Mouse (Mus musculus): ENCODE measurements around the gene Ikbip.

Ikbip gene

GRCm38 (mm10) chr10:91116958-91117357, 34.2 kb downstream of the Ikbip start:
- no peak for DNase-seq (ENCODE audit: low read depth, low spot score)

GRCm38 (mm10) chr10:91122646-91123045, 39.9 kb downstream of the Ikbip start:
- no peak for DNase-seq (ENCODE audit: low read depth, low spot score)

GRCm38 (mm10) chr10:91123281-91123827, 40.6 kb downstream of the Ikbip start:
- no peak for DNase-seq (ENCODE audit: low read depth, low spot score)

GRCm38 (mm10) chr10:91123828-91124822, 41.4 kb downstream of the Ikbip start, which contains the start of gene Slc25a3:
Slc25a3 (minus strand) TSS chr10:91124059.
- peak; percentile 98 for DNase-seq (ENCODE audit: low read depth, low spot score)

- no peak for DNase-seq (ENCODE audit: low read depth, low spot score)
Measured at GRCm38 (mm10) chr10:91126618-91127355, 44.0 kb downstream of the Ikbip start.

- DNase-seq (ENCODE audit: low read depth, low spot score) = no peak
Measured at GRCm38 (mm10) chr10:91127395-91127794, 44.7 kb downstream of the Ikbip start.

- no peak for DNase-seq (ENCODE audit: low read depth, low spot score)
Measured at GRCm38 (mm10) chr10:91128551-91129160, 45.9 kb downstream of the Ikbip start.

GRCm38 (mm10) chr10:91130792-91131191, 48.1 kb downstream of the Ikbip start:
- DNase-seq (ENCODE audit: low read depth, low spot score) = no peak

- DNase-seq (ENCODE audit: low read depth, low spot score) = no peak
Measured at GRCm38 (mm10) chr10:91131565-91131964, 48.8 kb downstream of the Ikbip start.

GRCm38 (mm10) chr10:91135302-91135972, 52.7 kb downstream of the Ikbip start:
- no peak for DNase-seq (ENCODE audit: low read depth, low spot score)

GRCm38 (mm10) chr10:91137400-91137799, 54.7 kb downstream of the Ikbip start:
- DNase-seq (ENCODE audit: low read depth, low spot score) = no peak

GRCm38 (mm10) chr10:91138317-91138716, 55.6 kb downstream of the Ikbip start:
- DNase-seq (ENCODE audit: low read depth, low spot score) = no peak

- DNase-seq (ENCODE audit: low read depth, low spot score) = no peak
Measured at GRCm38 (mm10) chr10:91139148-91139766, 56.5 kb downstream of the Ikbip start.

- peak; percentile 40 for DNase-seq (ENCODE audit: low read depth, low spot score)
Measured at GRCm38 (mm10) chr10:91141564-91141963, 58.8 kb downstream of the Ikbip start.

GRCm38 (mm10) chr10:91142654-91143191, 60.0 kb downstream of the Ikbip start:
- DNase-seq (ENCODE audit: low read depth, low spot score) = no peak

GRCm38 (mm10) chr10:91143313-91144230, 60.8 kb downstream of the Ikbip start:
- no peak for DNase-seq (ENCODE audit: low read depth, low spot score)

- no peak for DNase-seq (ENCODE audit: low read depth, low spot score)
Measured at GRCm38 (mm10) chr10:91145413-91145812, 62.7 kb downstream of the Ikbip start.

Measured in telencephalon, adult 2 months (tissue).